Mouse (Mus musculus): ENCODE results near the gene Atf6.

The Atf6 gene

GRCm38 (mm10) chr1:170845448-170846307, 21.9 kb downstream of the Atf6 start:
- DNase-seq (ENCODE audit: low read depth, low spot score), result no peak

DNA sequence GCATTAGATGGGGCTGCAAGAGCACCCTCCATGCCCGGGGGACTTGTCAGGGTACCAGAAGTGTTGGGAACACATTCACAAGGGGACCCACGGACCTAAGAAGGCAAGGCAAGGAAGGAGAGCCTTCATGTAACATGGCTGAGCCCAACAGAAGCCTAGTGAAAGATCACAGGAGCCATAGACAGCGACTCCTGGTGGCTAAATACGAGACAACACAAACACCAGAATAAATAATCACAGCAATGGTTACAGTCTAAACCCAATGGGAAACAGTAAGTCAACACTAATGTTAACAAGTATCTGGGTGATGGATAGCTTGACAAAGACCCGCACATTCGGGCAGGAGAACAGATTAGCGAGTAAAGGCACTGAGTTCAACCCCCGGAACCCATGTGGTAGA, 23.2 kb downstream of the Atf6 start:
- no peak for DNase-seq (ENCODE audit: low read depth, low spot score)

DNA sequence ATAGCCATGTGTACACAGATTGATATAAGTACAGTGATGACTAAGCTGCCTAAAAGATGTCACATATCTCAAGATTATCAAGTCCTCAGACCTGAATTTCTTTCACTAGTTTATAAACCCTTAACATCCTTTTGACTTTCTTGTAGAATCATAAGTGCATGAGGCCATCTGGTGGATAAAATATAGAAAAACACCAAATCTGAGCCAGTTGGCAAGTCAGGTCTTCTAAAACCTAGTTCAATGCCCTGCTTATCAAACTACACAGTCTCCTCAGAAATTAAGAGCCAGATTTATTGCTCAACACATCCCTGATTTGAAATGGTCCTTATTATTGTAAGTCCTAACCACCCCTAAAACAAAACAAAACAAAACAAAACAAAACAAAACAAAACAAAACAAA, 27.9 kb downstream of the Atf6 start:
- DNase-seq (ENCODE audit: low read depth, low spot score), result peak; percentile 13

DNA sequence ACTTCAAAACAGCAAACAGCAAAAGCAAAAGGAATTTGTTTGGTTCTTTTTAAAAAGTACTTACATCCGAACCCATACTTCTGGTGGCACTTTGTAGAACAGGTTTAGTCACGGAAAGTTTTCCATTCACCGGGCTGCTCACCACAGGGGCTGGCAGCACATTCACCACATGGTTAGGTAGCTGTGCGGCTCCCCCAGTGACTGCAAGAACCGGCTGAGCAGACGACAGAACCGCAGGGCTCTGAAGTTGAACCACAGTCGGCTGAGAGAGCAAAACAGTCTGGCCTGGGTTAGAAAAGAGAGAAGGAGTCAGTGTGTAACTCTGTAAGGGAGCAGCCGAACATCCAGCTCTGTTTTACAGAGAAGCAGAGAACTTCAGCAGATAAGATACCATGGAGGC, 32.8 kb downstream of the Atf6 start:
- DNase-seq (ENCODE audit: low read depth, low spot score), result no peak

- no peak for DNase-seq (ENCODE audit: low read depth, low spot score)
Measured at GRCm38 (mm10) chr1:170829781-170830180, 37.8 kb downstream of the Atf6 start.

- no peak for DNase-seq (ENCODE audit: low read depth, low spot score)
Measured at GRCm38 (mm10) chr1:170829344-170829743, 38.2 kb downstream of the Atf6 start.

- DNase-seq (ENCODE audit: low read depth, low spot score), result no peak
Measured at GRCm38 (mm10) chr1:170820103-170820814, 47.3 kb downstream of the Atf6 start.

GRCm38 (mm10) chr1:170815287-170816004, 52.1 kb downstream of the Atf6 start:
- DNase-seq (ENCODE audit: low read depth, low spot score), result no peak

DNA sequence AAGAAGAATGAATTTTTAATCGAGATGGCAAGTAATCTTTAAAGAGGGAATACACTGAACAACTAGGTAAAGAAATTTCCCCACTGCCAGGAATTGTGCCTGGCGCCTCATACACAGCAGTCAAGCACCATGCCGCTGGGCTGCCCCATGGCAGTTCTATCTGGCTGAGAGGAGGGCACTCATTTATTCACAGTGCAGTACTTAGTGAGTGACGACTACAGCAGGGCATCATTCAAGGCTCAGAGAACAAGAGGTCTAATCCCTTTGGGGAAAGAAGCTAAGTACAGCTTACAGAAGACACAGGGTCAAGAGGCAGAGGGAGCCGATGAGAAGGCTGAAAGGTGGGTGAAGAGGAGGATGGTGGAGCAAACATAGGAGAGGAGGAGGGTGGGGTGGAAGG, 54.7 kb downstream of the Atf6 start:
- no peak for DNase-seq (ENCODE audit: low read depth, low spot score)

DNA sequence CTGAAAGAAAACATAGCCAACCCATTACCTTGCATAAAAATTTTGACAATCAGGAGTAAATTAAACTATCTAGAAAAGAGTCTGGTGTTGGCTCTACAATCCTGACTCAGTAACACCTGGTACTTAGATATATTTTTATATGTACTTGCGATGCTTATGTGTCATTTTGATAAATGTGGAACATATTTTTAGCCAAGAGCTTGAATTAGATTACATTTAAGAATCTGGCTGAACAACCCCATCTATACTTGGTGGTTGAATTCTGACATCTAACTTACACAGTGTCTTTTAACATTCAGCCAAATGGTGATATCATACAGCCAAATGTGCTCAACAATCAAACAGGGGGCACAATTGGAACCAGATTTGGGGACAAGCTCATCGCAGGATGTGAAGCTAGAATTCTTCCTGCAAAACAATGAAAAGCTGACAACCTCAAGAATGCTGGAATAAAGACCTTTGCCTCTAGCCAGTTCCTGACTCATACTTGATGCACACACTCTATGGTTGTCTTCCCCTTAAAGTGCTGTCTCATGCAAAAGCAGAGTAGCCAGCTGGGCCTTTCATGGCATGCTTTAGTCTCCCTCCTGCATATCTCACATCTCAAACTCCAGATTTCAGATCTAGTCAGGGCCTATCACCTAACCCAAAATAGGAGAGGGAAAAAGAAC, 59.8 kb downstream of the Atf6 start:
- no peak for DNase-seq (ENCODE audit: low read depth, low spot score)

- no peak for DNase-seq (ENCODE audit: low read depth, low spot score)
Measured at GRCm38 (mm10) chr1:170804721-170805120, 62.9 kb downstream of the Atf6 start.

DNA sequence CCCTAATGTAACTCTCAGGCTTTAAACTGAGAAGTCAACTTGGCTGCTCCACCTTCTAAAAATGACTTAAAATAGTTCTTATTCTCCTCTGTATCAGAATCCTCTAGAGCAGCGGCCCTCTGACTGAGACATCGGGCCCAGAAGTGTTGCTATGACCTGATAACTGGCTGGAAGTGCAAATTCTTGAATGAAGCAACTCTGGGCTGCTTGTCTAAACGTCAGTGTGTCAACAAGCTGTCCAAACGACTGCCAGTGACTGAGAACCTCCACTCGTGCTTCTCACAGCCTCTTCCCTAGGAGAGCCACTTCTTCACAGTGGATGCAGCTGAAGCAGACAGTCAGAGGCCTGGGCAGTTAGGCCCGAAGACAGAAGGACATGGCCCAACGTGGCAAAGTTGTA, 64.9 kb downstream of the Atf6 start:
- DNase-seq (ENCODE audit: low read depth, low spot score), result no peak

DNA sequence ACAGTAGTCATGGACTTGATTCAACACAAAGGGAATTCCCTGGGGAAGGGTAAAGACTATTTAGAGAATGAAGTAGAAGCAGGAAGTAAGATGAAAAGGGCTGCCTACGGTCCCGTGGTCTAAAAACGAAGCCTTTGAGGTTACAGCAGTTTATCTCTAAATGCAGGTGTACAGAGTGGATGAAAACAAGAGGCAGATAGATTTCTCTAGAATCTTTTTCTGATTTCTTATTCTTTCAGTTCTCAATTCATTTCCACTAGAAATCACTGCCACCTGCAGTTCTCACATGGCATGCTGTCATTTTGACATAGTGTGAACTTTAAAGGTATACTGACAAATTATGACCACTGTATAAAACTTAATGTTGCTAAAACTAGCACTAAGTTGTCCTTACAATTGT, 66.9 kb downstream of the Atf6 start:
- DNase-seq (ENCODE audit: low read depth, low spot score), result no peak

DNA sequence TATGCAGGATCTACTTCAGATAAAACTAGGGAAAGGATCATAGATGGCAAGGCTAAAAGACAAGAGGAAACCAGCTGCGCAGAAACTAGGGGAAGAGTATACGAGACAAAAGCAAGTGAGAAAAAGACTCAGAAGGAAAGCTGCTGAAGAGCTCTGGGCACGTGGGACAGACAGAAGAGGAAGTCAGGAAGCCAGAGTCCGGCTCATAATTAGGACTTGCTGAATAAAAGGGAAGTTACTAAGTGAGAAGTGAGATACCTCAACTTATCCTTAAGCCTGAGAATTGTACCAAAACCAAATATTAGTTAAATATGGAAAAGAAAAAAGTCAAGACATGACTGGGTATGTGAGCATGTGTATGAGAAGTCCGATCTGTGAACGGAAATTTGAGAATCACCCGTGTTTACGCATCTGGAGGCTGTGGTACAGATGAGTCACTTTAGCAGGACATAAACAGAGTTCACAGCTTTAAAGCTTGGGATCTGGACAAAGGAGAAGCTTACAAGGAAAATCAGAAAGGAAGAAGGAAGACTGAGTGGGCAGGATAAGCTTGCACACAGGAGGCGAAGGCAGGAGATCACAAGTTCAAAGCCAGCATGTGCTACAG, 71.7 kb downstream of the Atf6 start:
- DNase-seq (ENCODE audit: low read depth, low spot score), result no peak

DNA sequence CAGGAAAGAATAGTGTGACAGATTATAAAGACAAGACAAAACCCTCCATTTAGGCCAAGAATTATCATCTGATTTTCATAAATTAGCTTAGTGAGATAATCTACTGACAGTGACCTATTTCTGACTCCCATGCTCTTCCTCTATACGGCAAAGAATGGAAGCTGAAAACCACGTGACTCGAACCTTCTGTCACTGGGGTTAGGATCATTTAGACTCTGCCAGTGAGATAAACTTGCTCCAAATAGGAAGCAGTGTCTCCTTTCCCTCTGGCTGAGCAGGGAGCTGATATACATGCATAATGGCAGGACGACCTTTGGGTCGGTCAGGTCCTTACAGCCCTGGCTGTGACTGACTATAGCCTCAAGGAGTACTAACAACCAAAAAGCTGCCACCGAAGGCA, 76.0 kb downstream of the Atf6 start:
- DNase-seq (ENCODE audit: low read depth, low spot score), result peak; percentile 14

DNA sequence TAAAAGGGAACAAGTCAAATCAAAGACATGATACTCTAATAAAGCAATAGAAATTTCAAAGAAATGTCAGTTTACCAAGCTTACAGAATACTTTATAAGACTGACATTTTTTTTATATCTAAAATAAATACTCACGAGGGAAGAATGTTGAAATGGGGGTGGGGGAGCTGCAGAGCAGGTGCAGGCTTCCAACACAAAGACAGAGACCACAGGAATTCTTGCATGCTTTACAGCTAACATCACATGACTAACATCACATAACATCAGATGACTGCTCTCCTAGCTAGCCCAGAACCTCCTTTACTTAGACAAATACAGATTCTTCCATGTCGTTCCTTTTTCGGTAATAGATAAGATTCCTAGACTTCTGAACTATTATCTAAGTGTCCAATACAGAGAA, 76.6 kb downstream of the Atf6 start:
- no peak for DNase-seq (ENCODE audit: low read depth, low spot score)

GRCm38 (mm10) chr1:170787643-170788042, 79.9 kb downstream of the Atf6 start:
- no peak for DNase-seq (ENCODE audit: low read depth, low spot score)

DNA sequence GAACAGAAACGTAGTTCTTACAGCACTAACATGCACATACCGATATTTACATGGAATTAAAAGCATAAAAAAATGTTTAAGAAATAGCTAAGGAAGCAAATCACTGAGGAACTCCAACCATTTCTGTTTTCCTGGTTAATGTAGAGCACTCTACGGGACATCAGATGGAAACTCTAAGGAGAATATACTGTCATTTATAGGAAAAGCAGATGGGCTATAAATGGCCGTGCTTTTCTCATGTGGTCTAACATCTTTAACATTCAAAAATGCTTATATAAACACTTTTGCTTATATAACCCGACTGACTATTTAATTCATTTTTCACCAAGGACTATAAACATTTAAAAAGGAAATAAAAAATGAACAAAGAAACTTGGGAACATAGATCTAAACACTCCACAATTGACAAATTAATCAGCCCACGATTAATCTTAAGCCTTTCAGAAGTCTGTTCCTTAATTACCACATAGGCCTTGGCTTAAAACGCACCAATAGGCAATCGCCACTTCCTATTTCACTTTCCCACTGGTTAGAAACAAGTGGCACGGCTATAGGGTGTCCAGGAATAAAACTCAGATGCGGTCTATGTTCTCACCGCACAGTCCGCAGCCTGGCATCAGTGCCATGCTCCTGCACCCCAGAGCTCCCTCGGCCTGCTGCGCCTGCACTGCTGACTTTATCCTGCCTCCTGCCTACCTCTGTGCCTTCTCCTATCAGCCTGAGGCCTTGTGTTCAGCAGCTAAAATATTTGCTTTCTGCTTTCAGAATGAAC, 80.8 kb downstream of the Atf6 start:
- no peak for DNase-seq (ENCODE audit: low read depth, low spot score)

DNA sequence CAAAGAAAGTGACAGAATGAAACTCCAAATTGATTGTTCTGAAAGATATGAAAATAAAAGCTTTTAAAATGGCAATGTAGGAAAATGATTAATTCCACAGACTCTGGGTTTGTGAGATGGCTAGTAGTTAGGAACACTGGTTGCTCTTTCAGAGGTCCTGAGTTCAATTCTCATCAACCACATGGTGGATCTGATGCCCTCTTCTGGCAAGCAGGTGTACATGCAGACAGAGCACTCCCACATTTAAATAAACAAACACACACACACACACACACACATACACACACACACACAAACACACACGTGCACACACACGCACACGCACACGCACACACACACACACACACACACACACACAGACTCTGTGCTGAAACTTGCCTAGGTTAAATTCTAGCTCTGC, 89.9 kb downstream of the Atf6 start:
- DNase-seq (ENCODE audit: low read depth, low spot score), result no peak

GRCm38 (mm10) chr1:170774431-170774830, 93.1 kb downstream of the Atf6 start:
- no peak for DNase-seq (ENCODE audit: low read depth, low spot score)

- DNase-seq (ENCODE audit: low read depth, low spot score), result no peak
Measured at GRCm38 (mm10) chr1:170773506-170773905, 94.1 kb downstream of the Atf6 start.

Data from retina, postnatal 7 days (tissue).